ENCODE assay signal across 9 mouse cellular contexts in genomic region chr14:48130761-48131575, GRCm38 (mm10). TPM values are rescaled to one million over a fixed set of nuclear protein-coding genes. Genes with fewer than 3 reads are reported as not detected.
A peak's percentile ranks its signal among the peaks of the same experiment; 100 is the strongest.
DNase-seq lines count a peak whose midpoint lies in the region; ATAC-seq lines count a peak whose summit lies in the region.
"Had no signal": no experiment of that assay in that cellular context is flagged by ENCODE, and none has a peak within 500 bp of the region (broad histone marks: within the 10 kb centered on the region; RNA-seq: fewer than 3 reads in every experiment).

No protein-coding gene starts in this region.

- H3K4me2 ChIP-seq in kidney, embryonic 14.5 days (replicated peaks; ENCODE audit: low read depth, low read length) = no peak overlapping the region; the same call in 1 of the 2 replicates

- ATAC-seq in kidney, embryonic 14.5 days (ENCODE audit: low FRiP score, low TSS enrichment) = 0 out of 2 replicates have a peak, but pooled peaks have one; percentile 6

- WGBS in heart, embryonic 10.5 days = 53% methylated on average over 20 of the region's 20 CpGs
- 35% methylated on average over 20 of the region's 20 CpGs for whole genome bisulfite sequencing in embryonic facial prominence, embryonic 10.5 days
- 27% methylated on average over 20 of the region's 20 CpGs for WGBS in kidney, embryonic 14.5 days
- WGBS in macrophage (ENCODE audit: missing documents) = 13% methylated on average over 20 of the region's 20 CpGs

- H3K9ac ChIP-seq in kidney, embryonic 14.5 days (ENCODE audit: low read depth, low read length) = 0 out of 2 replicates have a peak overlapping the region, but pooled peaks have one; percentile 12
- H3K9ac ChIP-seq: liver, embryonic 14.5 days had no signal

- intact Hi-C loops in heart, postnatal 14 days (cut with DNase I) = loop anchor here (5.0 kb wide), 2 partner anchors 41 to 166 kb away; no protein-coding TSS in a partner anchor

- peaks cover 56% of the 10 kb centered on the region for H3K4me1 ChIP-seq in heart, embryonic 10.5 days
- peaks cover 94% of the 10 kb centered on the region for H3K4me1 ChIP-seq in embryonic facial prominence, embryonic 10.5 days
- H3K4me1 ChIP-seq in kidney, embryonic 14.5 days (ENCODE audit: control insufficient read depth, insufficient read depth, low read length) = peaks cover 56% of the 10 kb centered on the region

- no peak for DNase-seq in heart, embryonic 10.5 days (ENCODE audit: low spot score)
- no peak for DNase-seq in heart, postnatal 14 days
- no peak for DNase-seq in embryonic facial prominence, embryonic 10.5 days (ENCODE audit: low spot score)
- no peak for DNase-seq in right cerebral cortex, adult 2 months (ENCODE audit: low spot score in 2 of 2)
- no peak for DNase-seq in cerebellum, adult 8-10 months
- DNase-seq in ovary, postnatal 36 days (ENCODE audit: low spot score) = no peak

- H3K36me3 ChIP-seq in heart, embryonic 10.5 days = no peaks in the 10 kb centered on the region
- 0 out of 2 replicates have a peak, but pooled peaks cover 2% of the 10 kb centered on the region for H3K36me3 ChIP-seq in embryonic facial prominence, embryonic 10.5 days (replicated peaks)
- no peaks in the 10 kb centered on the region for H3K36me3 ChIP-seq in kidney, embryonic 14.5 days (ENCODE audit: control insufficient read depth, insufficient read depth, low read length)
- no peaks in the 10 kb centered on the region for H3K36me3 ChIP-seq in macrophage (ENCODE audit: inconsistent target)

- H3K27ac ChIP-seq in heart, embryonic 10.5 days = peak overlapping the region; percentile 70; the same call in 1 of the 2 replicates
- peak overlapping the region; percentile 60 for H3K27ac ChIP-seq in embryonic facial prominence, embryonic 10.5 days (replicated peaks)
- no peak overlapping the region for H3K27ac ChIP-seq in kidney, embryonic 14.5 days (ENCODE audit: low read depth, low read length)
- peak overlapping the region; percentile 92 for H3K27ac ChIP-seq in macrophage
- H3K27ac ChIP-seq: liver, embryonic 14.5 days had no signal

- H3K27me3 ChIP-seq in heart, embryonic 10.5 days (ENCODE audit: insufficient read depth, poor library complexity, severe bottlenecking) = peaks cover 28% of the 10 kb centered on the region
- no peaks in the 10 kb centered on the region for H3K27me3 ChIP-seq in embryonic facial prominence, embryonic 10.5 days (replicated peaks; ENCODE audit: low read depth, poor library complexity, severe bottlenecking)
- H3K27me3 ChIP-seq in kidney, embryonic 14.5 days (ENCODE audit: control insufficient read depth, insufficient read depth, low read length) = no peaks in the 10 kb centered on the region

- no peaks in the 10 kb centered on the region for H3K9me3 ChIP-seq in heart, embryonic 10.5 days
- no peaks in the 10 kb centered on the region for H3K9me3 ChIP-seq in embryonic facial prominence, embryonic 10.5 days
- H3K9me3 ChIP-seq in kidney, embryonic 14.5 days (ENCODE audit: control insufficient read depth, low read length) = no peaks in the 10 kb centered on the region

- H3K4me3 ChIP-seq in heart, embryonic 10.5 days = no peak overlapping the region
- no peak overlapping the region for H3K4me3 ChIP-seq in embryonic facial prominence, embryonic 10.5 days
- no peak overlapping the region for H3K4me3 ChIP-seq in kidney, embryonic 14.5 days (ENCODE audit: low read length)
- no peak overlapping the region for H3K4me3 ChIP-seq in macrophage (ENCODE audit: inconsistent target)

- peaks cover 70% of the 10 kb centered on the region; the same call in 1 of the 2 replicates for H3K79me2 ChIP-seq in macrophage (ENCODE audit: inconsistent target)

RNA-seq across cellular contexts. Expression of gene Peli2, which starts 10.3 kb away (rescaled TPM):
- polyA plus RNA-seq in heart, embryonic 10.5 days (2016; fragmentation: Nextera tagmentation; extraction: Ambion mirVana) = 3.1 and 5.0 TPM in 2 replicates
- 10 to 100 TPM; 15.6 to 18.6 TPM for total RNA-seq in heart, postnatal 14 days (2021)
- polyA plus RNA-seq in embryonic facial prominence, embryonic 10.5 days (2016; fragmentation: Nextera tagmentation; extraction: Ambion mirVana) = 8.0 and 9.4 TPM in 2 replicates
- 6.1 and 10.8 TPM in 2 replicates for polyA plus RNA-seq in kidney, embryonic 14.5 days (2014; fragmentation: Nextera tagmentation; extraction: Ambion mirVana)
- total RNA-seq in macrophage (2018; cell fraction: chromatin; rRNA removed) = 10 to 100 TPM in 22 of 26 experiments, 1 to 10 TPM in 4; 3.4 to 48.9 (median 23.6) TPM
- total RNA-seq in macrophage (2018; cell fraction: cytosol; rRNA removed) = 10 to 100 TPM in 13 of 26 experiments, 1 to 10 TPM in 13; 4.3 to 27.0 (median 11.3) TPM
- 10 to 100 TPM in 20 of 26 experiments, 1 to 10 TPM in 6; 3.3 to 48.1 (median 15.8) TPM for total RNA-seq in macrophage (2018; cell fraction: nucleus; rRNA removed)
- 3.4 to 18.7 TPM (median 11.0 TPM) in 3 replicates for polyA plus RNA-seq in macrophage (2018)
